Mouse (Mus musculus) c-Kit-positive CD71-positive TER-119-negative erythroid progenitor cells, embryonic 14.5 days (primary cell): ENCODE measurements around the gene Prr23a1.
"Not testable (repeated sequence)": the region's sequence is repeated elsewhere in the genome, so short reads cannot be mapped to it uniquely, and the experiment has no call there.

Experiments
- DNase-seq: peaks from one replicate; pipeline ENCODE4 v3.0.0-alpha.2; 2013; ENCODE audit warnings: low read depth

The Prr23a1 gene

GRCm38 (mm10) chr9:98842117-98842516 is at the start of gene Prr23a1:
Gene Prr23a1 (plus strand): TSS chr9:98842503.
- no peak for DNase-seq

DNA sequence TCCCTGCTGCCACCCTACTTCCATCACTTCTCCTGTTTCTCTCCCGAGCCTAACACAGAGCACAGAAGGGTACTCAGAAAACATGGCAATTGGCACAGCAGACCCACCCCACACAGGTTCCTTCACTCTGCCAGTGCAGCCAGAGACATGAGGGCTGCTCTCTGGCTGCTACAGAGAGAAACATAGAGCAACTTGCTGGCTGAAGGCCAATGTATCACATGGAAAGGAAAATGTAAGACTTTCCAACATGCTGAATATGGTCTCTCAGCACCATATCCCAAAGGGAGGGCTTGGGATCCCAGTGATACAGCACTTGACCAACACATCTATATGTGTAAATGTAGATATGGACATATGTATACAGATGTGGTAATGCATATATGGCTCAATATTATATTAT is 43.3 kb upstream of the Prr23a1 start:
- DNase-seq, result no peak

- no peak for DNase-seq
Measured at GRCm38 (mm10) chr9:98803971-98804370, 38.3 kb upstream of the Prr23a1 start.

DNA sequence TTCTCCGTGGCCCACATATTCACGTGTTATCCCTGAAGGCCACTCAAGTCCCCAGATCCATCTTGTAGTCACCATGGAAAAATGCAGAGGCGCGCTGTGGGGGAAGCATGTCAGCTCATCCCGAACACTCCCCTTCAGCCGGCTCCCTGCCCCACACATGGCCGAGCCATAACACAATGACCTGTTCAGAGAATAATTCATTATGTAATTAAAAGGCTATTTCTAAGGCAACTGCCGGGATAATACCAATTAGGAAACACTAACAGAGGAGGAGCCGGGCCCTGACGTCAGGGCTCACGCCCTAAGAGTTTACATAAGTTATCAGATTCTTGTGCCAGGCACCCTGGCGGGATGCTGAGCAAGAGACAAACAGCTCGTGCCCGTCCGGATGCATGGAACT is 36.8 kb upstream of the Prr23a1 start:
- no peak for DNase-seq

DNA sequence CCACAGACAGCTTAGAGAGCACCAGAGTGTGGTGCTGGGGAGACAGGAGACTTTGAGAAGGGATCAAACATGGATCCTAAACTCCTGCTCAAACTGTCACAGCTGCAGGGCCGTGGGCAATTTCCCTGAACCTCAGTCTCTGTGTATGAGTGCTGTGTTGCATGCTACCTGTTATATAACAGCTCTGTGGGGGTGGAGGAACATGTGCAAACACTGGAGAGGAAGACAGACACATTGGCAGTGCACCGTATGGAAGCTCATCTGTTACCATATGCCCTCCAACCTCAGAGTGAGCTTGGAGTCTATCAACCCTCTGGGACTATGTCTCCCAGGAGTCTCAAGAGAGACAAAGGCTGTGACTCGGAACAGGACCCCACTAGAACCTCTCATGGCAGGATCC is 36.4 kb upstream of the Prr23a1 start:
- no peak for DNase-seq

GRCm38 (mm10) chr9:98807631-98808030 is 34.7 kb upstream of the Prr23a1 start:
- DNase-seq, result no peak

GRCm38 (mm10) chr9:98809526-98809925 is 32.8 kb upstream of the Prr23a1 start:
- not testable (repeated sequence) for DNase-seq

GRCm38 (mm10) chr9:98816066-98816465 is 26.2 kb upstream of the Prr23a1 start:
- DNase-seq, result no peak

DNA sequence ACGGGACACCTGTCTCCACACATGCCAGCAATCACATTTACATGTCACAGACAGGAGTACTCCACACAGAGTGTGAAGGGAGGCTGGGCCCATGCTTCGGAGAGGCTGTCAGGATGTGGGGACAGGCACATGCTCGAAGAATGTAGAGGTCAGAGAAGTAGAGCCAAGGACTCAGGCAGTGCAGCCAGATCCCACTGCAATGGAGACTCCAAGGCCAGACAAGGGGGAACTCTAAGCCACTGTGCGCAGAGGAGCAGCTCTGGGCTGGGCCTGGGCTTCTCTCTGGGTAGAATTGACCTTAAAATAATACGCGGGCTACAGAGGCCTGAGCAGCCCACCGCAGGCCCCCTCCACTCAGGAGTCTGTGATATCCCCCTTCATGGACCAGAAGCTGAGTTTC is 24.7 kb upstream of the Prr23a1 start:
- no peak for DNase-seq

DNA sequence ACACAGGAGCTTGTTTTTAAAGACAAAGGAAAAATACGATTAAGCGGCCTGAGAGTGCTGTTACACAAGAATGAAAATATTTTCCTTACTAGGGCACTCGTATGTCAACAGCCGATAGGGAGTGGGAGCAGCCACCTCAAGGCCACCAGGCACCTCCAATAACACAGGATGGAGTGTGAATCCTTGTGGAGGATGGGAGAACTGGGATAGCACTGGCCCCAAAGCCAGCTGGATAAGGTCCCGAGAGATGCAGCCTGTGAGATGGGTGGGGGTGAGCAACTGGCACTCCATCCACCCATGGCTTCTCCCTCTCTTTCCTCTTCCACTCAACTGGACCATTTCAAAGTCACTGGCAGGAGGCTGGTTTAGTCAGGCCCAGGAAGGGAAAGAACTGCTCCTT is 23.3 kb upstream of the Prr23a1 start:
- DNase-seq, result no peak

GRCm38 (mm10) chr9:98819481-98819880 is 22.8 kb upstream of the Prr23a1 start:
- no peak for DNase-seq

GRCm38 (mm10) chr9:98820461-98820860 is 21.8 kb upstream of the Prr23a1 start:
- no peak for DNase-seq

GRCm38 (mm10) chr9:98821067-98821466 is 21.2 kb upstream of the Prr23a1 start:
- no peak for DNase-seq

- no peak for DNase-seq
Measured at GRCm38 (mm10) chr9:98823805-98824204, 18.5 kb upstream of the Prr23a1 start.

GRCm38 (mm10) chr9:98829508-98829907 is 12.8 kb upstream of the Prr23a1 start:
- no peak for DNase-seq

GRCm38 (mm10) chr9:98837537-98838074 is 4.7 kb upstream of the Prr23a1 start:
- DNase-seq, result no peak

DNA sequence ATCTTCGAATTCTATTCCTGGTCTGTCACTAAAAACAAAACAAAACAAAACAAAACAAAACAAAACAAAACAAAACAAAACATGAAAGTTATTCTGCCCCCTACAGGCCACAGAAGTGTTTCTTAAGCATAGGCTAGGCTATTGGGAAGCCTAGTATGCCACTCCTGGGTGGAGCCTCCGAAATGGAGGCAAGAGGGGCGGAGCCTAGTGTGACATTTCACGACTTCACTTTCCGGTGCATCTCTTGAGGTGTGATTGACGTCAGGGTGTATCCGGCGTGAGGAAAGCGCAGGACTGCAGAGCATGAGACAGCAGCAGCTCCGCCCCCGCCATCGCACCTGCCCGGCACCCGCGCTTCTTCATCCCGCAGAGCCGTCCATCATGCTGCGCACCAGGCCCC is 13.9 kb downstream of the Prr23a1 start, which contains the start of gene Prr23a2:
Gene Prr23a2 (plus strand): TSS at position 285 of the 400 bp plus-strand sequence.
- no peak for DNase-seq

DNA sequence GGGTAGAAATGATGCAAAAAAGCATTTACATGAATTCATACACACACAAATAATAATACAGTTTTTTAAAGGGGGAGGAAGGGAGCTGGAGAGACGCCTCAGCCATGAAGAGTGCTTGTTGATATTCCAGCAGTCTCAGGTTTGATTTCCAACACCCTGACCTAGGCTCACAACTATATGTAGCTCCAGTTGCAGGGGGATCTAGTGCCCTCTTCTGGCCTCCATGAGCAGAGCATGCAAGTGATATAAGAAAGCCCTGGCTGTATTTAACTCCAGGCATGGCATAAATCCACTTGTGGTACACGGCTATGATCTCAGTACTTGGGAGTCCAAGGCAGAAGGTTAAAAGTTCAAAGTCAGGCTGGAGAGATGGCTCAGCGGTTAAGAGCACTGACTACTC is 21.2 kb downstream of the Prr23a1 start:
- DNase-seq, result no peak

GRCm38 (mm10) chr9:98864571-98864970 is 22.3 kb downstream of the Prr23a1 start, which contains the start of gene Prr23a3:
Gene Prr23a3 (plus strand): TSS chr9:98864767.
- DNase-seq, result no peak
